Mouse (Mus musculus): ENCODE results near the gene Ntn3. TPM values are rescaled to one million over a fixed set of nuclear protein-coding genes. Genes with fewer than 3 reads are reported as not detected.

The Ntn3 gene
- 8.0 and 10.2 TPM in 2 replicates for polyA plus RNA-seq (2012; rRNA removed)

GRCm38 (mm10) chr17:24209043-24209915 lies at the start of gene Ntn3:
Ntn3 (minus strand) TSS chr17:24209531.
- TF ChIP-seq CTCF (IDR thresholded peaks at IDR 0.05; ENCODE audit: borderline replicate concordance, extremely low read depth, insufficient read depth, insufficient read length) (no peak), POLR2A (IDR thresholded peaks at IDR 0.05; ENCODE audit: borderline replicate concordance, extremely low read depth, insufficient read depth, insufficient read length, poor library complexity, severe bottlenecking) (no peak)
- peak; percentile 91 for DNase-seq (ENCODE audit: low read depth)

GRCm38 (mm10) chr17:24258981-24259380 lies 49.6 kb upstream of the Ntn3 start:
- no peak for DNase-seq (ENCODE audit: low read depth)

GRCm38 (mm10) chr17:24252329-24252728 lies 43.0 kb upstream of the Ntn3 start:
- TF ChIP-seq POLR2A (IDR thresholded peaks at IDR 0.05; ENCODE audit: borderline replicate concordance, extremely low read depth, insufficient read depth, insufficient read length, poor library complexity, severe bottlenecking) = no peak
- no peak for DNase-seq (ENCODE audit: low read depth)

More at GRCm38 (mm10) chr17:24258981-24259380, 49.6 kb upstream of the Ntn3 start:
- TF ChIP-seq CTCF (IDR thresholded peaks at IDR 0.05; ENCODE audit: borderline replicate concordance, extremely low read depth, insufficient read depth, insufficient read length) (no peak), POLR2A (IDR thresholded peaks at IDR 0.05; ENCODE audit: borderline replicate concordance, extremely low read depth, insufficient read depth, insufficient read length, poor library complexity, severe bottlenecking) (no peak)

- TF ChIP-seq POLR2A (IDR thresholded peaks at IDR 0.05; ENCODE audit: borderline replicate concordance, extremely low read depth, insufficient read depth, insufficient read length, poor library complexity, severe bottlenecking) = peak; percentile 67; the same call in 1 of the 2 replicates
- TF ChIP-seq CTCF (IDR thresholded peaks at IDR 0.05; ENCODE audit: borderline replicate concordance, extremely low read depth, insufficient read depth, insufficient read length) = peak; percentile 43; the same call in 1 of the 2 replicates
- peak; percentile 99 for DNase-seq (ENCODE audit: low read depth)
Observed at GRCm38 (mm10) chr17:24251320-24252069, 42.2 kb upstream of the Ntn3 start, which contains the start of gene Ccnf. Ccnf (minus strand) TSS chr17:24251484.

- DNase-seq (ENCODE audit: low read depth) = no peak
- no peak; the same call in 1 of the 2 replicates for TF ChIP-seq POLR2A (IDR thresholded peaks at IDR 0.05; ENCODE audit: borderline replicate concordance, extremely low read depth, insufficient read depth, insufficient read length, poor library complexity, severe bottlenecking)
- TF ChIP-seq CTCF (IDR thresholded peaks at IDR 0.05; ENCODE audit: borderline replicate concordance, extremely low read depth, insufficient read depth, insufficient read length) = no peak
Observed at GRCm38 (mm10) chr17:24250988-24251319, 41.6 kb upstream of the Ntn3 start.

- TF ChIP-seq CTCF (IDR thresholded peaks at IDR 0.05; ENCODE audit: borderline replicate concordance, extremely low read depth, insufficient read depth, insufficient read length) (no peak), POLR2A (IDR thresholded peaks at IDR 0.05; ENCODE audit: borderline replicate concordance, extremely low read depth, insufficient read depth, insufficient read length, poor library complexity, severe bottlenecking) (no peak)
- no peak for DNase-seq (ENCODE audit: low read depth)
Observed at GRCm38 (mm10) chr17:24248641-24249040, 39.3 kb upstream of the Ntn3 start.

- TF ChIP-seq POLR2A (IDR thresholded peaks at IDR 0.05; ENCODE audit: borderline replicate concordance, extremely low read depth, insufficient read depth, insufficient read length, poor library complexity, severe bottlenecking) (no peak), CTCF (IDR thresholded peaks at IDR 0.05; ENCODE audit: borderline replicate concordance, extremely low read depth, insufficient read depth, insufficient read length) (no peak)
- no peak for DNase-seq (ENCODE audit: low read depth)
Observed at GRCm38 (mm10) chr17:24244061-24244460, 34.7 kb upstream of the Ntn3 start.

GRCm38 (mm10) chr17:24243311-24243969 lies 34.1 kb upstream of the Ntn3 start:
- DNase-seq (ENCODE audit: low read depth) = peak; percentile 14
- TF ChIP-seq POLR2A (IDR thresholded peaks at IDR 0.05; ENCODE audit: borderline replicate concordance, extremely low read depth, insufficient read depth, insufficient read length, poor library complexity, severe bottlenecking) (no peak), CTCF (IDR thresholded peaks at IDR 0.05; ENCODE audit: borderline replicate concordance, extremely low read depth, insufficient read depth, insufficient read length) (peak; percentile 57; the same call in 1 of the 2 replicates)

- TF ChIP-seq CTCF (IDR thresholded peaks at IDR 0.05; ENCODE audit: borderline replicate concordance, extremely low read depth, insufficient read depth, insufficient read length) (no peak), POLR2A (IDR thresholded peaks at IDR 0.05; ENCODE audit: borderline replicate concordance, extremely low read depth, insufficient read depth, insufficient read length, poor library complexity, severe bottlenecking) (no peak)
Observed at GRCm38 (mm10) chr17:24236921-24237320, 27.6 kb upstream of the Ntn3 start.

GRCm38 (mm10) chr17:24236479-24236878 lies 27.1 kb upstream of the Ntn3 start:
- TF ChIP-seq CTCF (IDR thresholded peaks at IDR 0.05; ENCODE audit: borderline replicate concordance, extremely low read depth, insufficient read depth, insufficient read length) = no peak
- no peak for TF ChIP-seq POLR2A (IDR thresholded peaks at IDR 0.05; ENCODE audit: borderline replicate concordance, extremely low read depth, insufficient read depth, insufficient read length, poor library complexity, severe bottlenecking)
- no peak for DNase-seq (ENCODE audit: low read depth)

More at GRCm38 (mm10) chr17:24236921-24237320, 27.6 kb upstream of the Ntn3 start:
- no peak for DNase-seq (ENCODE audit: low read depth)

GRCm38 (mm10) chr17:24227941-24228340 lies 18.6 kb upstream of the Ntn3 start:
- no peak for DNase-seq (ENCODE audit: low read depth)
- no peak for TF ChIP-seq CTCF (IDR thresholded peaks at IDR 0.05; ENCODE audit: borderline replicate concordance, extremely low read depth, insufficient read depth, insufficient read length)
- no peak for TF ChIP-seq POLR2A (IDR thresholded peaks at IDR 0.05; ENCODE audit: borderline replicate concordance, extremely low read depth, insufficient read depth, insufficient read length, poor library complexity, severe bottlenecking)
